Mouse (Mus musculus) liver, adult 10 weeks (tissue): ENCODE data around the gene Olfr1270. TPM values are rescaled to one million over a fixed set of nuclear protein-coding genes. Genes with fewer than 3 reads are reported as not detected.

Experiments used
- polyA plus RNA-seq: library from polyadenylated mRNA; stranded (reverse); fragments of 350-450 nt; fragmentation: Illumina TruSeq; extraction: RNeasy Lipid Tissue Mini Kit (QIAGEN cat#74804); gene quantifications from one replicate; pipeline ENCODE4 v1.2.3, GENCODE M21; 2014; ENCODE audit warnings: low read depth, low replicate concordance

Olfr1270 gene
- not detected for polyA plus RNA-seq

GRCm38 (mm10) chr2:90152991-90153390, at the start of gene Olfr1270:
Gene Olfr1270, minus strand, starts transcription at chr2:90153091.

GRCm38 (mm10) chr2:90142196-90142595, 10.7 kb downstream of the Olfr1270 start, which contains the start of gene Olfr32:
Gene Olfr32, minus strand, starts transcription at chr2:90142296.

GRCm38 (mm10) chr2:90121312-90121711, 31.6 kb downstream of the Olfr1270 start, which contains the start of gene Olfr1269:
Gene Olfr1269, minus strand, starts transcription at chr2:90121412.

Other genes starting within 250 kb of the Olfr1270 start
- not detected for gene Olfr1258, start 225.8 kb downstream of the Olfr1270 start, polyA plus RNA-seq
- not detected for gene Olfr1259, start 204.4 kb downstream of the Olfr1270 start, polyA plus RNA-seq
- not detected for gene Olfr1260, start 178.8 kb downstream of the Olfr1270 start, polyA plus RNA-seq
- gene Olfr1261, start 161.9 kb downstream of the Olfr1270 start, polyA plus RNA-seq = not detected
- not detected for gene Olfr1262, start 152.9 kb downstream of the Olfr1270 start, polyA plus RNA-seq
- not detected for gene Olfr1263, start 141.0 kb downstream of the Olfr1270 start, polyA plus RNA-seq
- gene Olfr1264, start 127.5 kb downstream of the Olfr1270 start, polyA plus RNA-seq = not detected
- not detected for gene Olfr1265, start 117.8 kb downstream of the Olfr1270 start, polyA plus RNA-seq
- gene Olfr140, start 89.5 kb downstream of the Olfr1270 start, polyA plus RNA-seq = not detected
- gene Olfr1269, start 31.7 kb downstream of the Olfr1270 start, polyA plus RNA-seq = not detected
- gene Olfr32, start 10.8 kb downstream of the Olfr1270 start, polyA plus RNA-seq = not detected
- not detected for gene Olfr1506, start 71.4 kb upstream of the Olfr1270 start, polyA plus RNA-seq
- gene Olfr142, start 104.5 kb upstream of the Olfr1270 start, polyA plus RNA-seq = not detected
- gene Olfr1271, start 117.9 kb upstream of the Olfr1270 start, polyA plus RNA-seq = not detected
- gene Olfr1272, start 139.8 kb upstream of the Olfr1270 start, polyA plus RNA-seq = not detected
- gene Gm13769, start 169.1 kb upstream of the Olfr1270 start, polyA plus RNA-seq = not detected
- gene Olfr1274-ps, start 245.6 kb upstream of the Olfr1270 start, polyA plus RNA-seq = not detected